Mouse (Mus musculus): ENCODE data around the gene Lhpp.

Gene Lhpp

DNA sequence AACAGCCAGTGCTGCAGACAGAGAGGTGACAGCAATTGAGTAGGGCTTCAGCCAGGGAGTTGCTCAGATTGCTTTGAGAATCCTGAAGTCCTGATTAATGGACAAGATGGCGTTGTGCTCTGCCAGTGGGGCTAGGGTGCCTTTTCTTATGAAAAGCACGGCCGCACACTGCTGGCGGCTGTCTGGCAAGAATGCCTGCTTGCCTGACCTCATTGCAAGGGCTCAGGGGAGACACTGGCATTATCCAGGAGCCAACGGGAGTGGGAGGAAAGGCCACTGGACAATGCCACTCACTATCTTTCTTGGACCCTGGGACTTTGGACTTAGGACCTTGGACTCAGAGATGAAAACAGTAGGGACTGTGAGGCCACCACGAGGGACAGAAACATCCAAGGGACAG is 123.1 kb downstream of the Lhpp start:
- in situ Hi-C loops (cut with MboI; ENCODE audit: low sequenced_read_pairs) = no loop called here

DNA sequence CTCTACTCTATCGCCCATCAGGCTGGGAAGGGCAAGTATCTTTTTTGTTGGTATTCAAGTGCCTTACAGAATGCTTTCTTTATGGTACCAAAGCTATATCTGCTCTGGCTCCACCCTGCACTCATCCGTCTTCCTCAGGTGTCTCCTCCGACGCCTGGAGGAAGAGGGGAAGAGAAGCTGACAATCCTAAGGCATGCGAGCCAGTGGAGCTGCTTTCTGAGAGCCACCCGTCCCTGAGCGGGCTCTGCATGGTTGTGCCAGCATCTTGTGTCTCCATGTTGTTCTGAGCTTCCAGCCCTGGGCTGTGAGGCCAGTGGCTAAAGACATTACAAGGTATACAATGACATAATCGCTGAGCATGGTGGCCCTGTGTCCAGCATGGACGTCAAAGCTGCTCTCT is 123.8 kb downstream of the Lhpp start:
- in situ Hi-C loops (cut with MboI; ENCODE audit: low sequenced_read_pairs) = no loop called here

DNA sequence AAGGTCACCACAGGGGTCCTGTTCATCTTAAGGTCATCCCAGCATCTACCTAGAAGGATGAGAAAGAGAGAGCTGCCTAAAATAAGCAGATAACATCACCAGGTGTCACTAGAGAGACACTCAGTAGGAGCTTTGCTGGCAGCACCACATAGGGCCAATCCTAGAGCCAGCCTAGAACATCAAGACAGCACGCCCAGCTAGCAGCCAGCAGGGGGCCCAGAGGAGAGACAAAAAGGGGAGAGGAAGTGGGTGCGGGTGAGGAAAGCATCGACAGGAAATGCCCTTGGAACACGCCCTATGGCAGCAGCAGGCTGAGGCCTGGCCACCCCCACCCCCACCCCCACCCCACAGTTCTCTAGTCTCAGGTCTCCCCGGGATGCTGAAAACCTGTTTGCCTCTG is 124.7 kb downstream of the Lhpp start:
- in situ Hi-C loops (cut with MboI; ENCODE audit: low sequenced_read_pairs) = no loop called here

DNA sequence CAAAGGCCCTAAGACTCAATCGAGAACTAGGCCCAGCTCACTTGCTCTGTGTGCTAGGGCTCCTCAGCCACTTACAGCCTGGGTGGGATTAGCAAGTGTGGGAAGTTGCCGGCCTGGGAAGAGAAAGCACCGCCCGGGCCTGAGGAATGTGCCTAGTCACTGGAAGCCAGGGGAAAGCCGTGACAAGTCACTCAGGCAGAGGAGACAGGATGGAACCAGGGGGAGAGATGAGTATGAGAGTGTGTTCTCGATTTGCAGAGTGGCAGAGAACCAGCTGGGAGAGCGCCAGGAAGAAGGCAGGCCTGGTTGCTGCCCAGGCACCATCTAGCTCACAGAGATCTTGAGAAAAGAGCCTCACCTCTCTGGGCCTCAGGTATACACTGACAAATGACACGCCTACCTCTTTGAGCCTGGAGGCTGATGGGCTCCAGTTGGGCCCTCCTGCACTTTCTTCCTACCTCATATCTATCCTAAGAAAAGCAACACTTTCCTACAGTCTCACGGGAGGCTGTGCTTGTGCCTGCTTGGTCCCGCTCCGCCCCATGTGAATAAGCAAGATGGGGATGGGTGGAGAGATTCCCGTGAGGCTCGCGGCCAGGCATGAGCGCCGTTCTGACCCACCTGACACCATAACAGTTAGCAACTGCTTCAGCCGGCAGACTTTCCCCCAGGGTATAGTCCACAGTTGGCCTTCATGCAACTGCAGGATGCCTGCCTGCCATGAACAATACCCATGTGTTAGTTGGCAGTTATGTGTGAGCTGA is 125.8 kb downstream of the Lhpp start:
- in situ Hi-C loops (cut with MboI; ENCODE audit: low sequenced_read_pairs) = no loop called here

DNA sequence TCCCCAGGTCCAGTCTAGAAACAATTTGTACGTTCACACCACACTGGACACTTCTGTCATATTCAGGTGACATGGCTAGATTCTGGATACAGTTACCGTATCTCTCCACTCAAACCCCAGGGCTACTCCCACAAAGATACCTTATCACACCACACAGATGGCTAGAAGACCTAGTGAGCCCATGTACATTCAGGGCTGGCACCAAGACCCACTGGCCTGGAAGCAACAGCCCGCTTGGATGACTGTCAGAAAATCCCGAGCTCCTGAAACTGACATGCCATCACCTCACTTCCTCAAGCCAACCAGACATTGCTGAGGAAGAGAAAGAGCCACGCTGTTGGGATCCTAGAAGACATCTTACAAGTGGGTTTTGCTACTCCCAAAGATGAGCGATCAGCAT is 128.4 kb downstream of the Lhpp start:
- in situ Hi-C loops (cut with MboI; ENCODE audit: low sequenced_read_pairs) = no loop called here

DNA sequence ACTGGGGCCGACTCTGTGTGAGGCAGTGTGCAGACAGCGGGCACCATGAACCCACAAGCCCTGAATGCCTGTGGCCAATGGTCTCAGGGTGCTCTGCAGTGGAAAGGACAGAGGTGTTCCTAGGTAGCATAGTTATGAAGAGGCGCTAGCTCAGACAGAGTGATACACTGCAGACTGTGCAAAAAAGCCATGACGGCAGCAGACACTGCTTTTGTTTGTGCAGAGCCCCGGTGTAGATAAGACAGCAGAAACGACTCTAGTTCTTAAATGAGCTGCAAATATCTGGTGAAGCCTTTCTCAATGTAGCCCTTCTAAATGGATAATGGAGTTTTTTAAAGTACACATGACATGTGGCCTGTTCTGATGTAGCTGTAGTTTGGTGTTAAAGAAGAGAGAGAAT is 129.4 kb downstream of the Lhpp start:
- in situ Hi-C loops (cut with MboI; ENCODE audit: low sequenced_read_pairs) = no loop called here

DNA sequence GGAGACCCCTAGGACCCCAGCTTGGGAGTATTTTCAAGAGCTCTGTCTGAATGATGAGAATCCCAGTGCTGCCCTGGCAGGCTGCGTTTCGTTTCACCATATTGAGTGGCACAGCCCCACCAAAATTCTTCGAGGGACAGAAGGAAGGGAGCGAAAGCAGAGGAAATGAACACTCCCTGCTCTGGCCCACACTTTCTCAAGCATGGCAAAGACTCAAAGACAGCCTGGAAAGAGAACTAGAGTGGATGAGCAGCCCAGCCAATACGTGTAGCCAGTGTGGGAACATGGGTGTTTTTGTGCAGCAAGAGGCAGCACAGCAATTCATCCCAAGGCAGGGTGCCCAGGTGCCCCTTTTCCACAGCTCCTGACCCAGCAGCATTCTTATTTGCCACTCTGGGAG is 132.5 kb downstream of the Lhpp start:
- in situ Hi-C loops (cut with MboI; ENCODE audit: low sequenced_read_pairs) = no loop called here

DNA sequence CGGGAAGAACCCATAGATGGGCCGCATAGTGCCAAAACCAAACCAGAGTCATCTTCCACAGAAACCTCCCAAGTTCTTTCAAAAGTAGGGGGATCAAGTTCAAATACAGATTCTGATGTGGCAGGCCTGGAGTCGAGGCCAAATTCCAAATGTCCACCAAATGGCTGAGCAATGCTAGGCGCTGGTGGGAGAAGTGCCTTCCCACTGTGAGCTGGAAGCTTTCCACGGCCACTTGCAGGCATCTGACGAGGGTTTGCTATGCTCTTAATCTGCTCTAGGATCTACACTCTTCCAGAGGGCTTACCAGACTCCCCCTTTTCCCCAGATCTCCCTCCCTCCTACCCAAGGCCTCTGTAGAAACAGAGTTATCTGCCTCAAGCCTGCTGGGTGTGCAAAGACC is 136.7 kb downstream of the Lhpp start:
- in situ Hi-C loops (cut with MboI; ENCODE audit: low sequenced_read_pairs) = no loop called here

DNA sequence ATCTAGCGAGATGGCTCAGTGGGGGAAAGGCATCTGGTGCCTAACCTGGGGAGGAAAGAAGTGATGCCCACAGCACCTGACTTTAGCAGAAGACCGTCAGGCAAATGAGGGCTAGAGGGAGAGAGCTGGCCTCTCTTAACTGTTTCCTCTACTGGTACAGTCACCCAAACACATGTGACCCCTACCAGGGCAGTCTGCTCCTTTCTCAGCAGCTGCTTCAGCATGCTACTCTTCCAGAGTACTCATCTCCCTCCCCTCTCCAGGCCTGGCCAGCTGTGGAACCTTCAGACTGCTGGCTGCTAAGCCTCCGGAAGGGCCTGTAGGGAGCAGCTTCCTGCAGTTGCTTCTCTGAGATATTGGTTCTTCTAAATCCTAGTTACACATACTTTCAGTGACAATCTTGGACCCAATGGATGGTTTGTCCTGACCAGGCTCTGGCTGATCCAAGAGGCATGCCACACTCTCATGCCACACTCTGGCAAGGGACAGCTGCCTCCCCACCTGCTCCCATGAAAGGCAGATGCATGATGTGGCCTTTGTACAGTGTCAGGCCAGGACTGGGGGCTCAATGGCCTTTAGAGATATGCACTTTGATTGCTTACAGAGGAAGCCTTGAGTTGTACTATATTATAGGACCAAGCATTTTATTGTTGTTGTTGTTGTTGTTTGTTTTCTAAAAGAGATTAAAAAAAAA is 137.8 kb downstream of the Lhpp start:
- in situ Hi-C loops (cut with MboI; ENCODE audit: low sequenced_read_pairs) = no loop called here

DNA sequence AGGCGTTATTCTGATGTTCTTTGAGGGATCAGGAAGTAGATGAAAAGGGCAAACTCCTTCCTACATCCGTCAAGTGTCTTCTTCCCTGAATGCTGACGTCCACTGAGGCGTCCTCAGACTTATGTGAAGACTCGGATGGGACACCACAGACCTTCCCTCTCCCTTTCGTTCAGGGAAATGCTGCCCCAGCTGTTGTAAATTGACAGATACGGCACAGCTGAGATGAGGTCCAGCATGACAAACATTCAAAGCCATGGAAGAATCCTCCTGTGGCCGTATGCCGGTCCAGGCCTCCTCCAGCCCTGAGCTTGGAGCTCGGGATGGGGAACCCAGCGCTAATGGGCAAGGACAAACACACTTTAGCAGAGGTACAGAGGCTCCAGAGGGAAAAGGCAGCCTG is 139.1 kb downstream of the Lhpp start:
- in situ Hi-C loops (cut with MboI; ENCODE audit: low sequenced_read_pairs) = no loop called here

DNA sequence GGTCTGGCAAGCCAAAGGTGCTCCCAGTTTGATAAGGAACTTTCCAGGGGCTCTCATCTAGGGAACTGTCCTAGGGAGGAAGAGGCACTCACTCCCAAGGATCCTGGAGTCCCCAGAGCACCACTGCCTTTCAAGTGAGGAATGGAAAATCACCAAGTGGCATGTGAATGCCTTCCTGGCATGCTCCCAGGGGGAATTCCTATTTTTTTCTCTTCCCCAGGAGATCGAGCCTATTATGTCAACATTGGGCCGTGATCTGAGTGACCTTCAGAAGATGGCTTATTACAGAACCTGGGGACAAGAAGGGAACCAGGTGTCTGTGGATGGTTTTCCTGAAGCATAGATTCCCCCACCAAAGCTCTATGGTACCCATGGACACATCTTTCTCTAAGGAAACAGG is 141.3 kb downstream of the Lhpp start:
- in situ Hi-C loops (cut with MboI; ENCODE audit: low sequenced_read_pairs) = no loop called here

DNA sequence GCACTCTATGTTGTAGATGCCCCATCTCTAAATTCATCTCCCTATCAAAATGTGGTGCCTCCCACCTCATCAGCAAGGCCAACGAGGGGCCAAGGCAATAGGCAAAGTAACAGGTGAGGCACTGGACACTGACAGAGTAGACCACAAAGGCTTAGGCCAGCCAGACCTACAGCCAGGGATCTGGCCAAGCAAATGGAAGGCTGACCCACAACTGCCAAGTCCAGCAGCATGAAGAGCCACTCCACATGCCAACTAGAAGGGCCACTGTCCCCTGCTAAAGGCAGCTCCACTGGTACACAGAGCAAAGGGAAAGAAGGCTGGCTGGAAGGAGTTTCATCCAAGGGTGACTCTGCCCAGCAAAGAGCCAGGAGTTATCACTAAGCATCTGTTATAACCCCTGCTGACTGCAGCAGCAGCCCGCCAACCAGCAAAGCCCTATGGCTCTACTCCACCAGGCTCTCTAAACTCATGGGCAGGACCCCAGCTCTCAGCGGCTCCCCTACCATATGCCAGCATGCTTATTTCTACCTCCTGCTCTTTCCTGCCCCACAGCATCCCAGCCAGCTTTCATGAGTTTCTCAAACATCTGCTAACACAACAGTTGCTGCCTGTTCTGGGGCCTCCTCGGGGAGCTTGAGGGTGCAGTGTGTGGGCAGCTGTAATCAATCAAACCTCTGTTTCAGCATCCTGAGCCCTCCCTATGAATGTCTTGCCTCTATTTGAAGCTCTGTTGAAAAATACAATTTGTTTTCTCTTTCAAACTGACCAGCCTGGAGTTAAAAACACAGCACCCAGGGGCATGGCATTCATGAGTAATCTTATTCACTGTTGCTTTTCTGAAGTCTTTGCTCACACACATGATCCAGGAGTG is 143.3 kb downstream of the Lhpp start:
- in situ Hi-C loops (cut with MboI; ENCODE audit: low sequenced_read_pairs) = no loop called here

DNA sequence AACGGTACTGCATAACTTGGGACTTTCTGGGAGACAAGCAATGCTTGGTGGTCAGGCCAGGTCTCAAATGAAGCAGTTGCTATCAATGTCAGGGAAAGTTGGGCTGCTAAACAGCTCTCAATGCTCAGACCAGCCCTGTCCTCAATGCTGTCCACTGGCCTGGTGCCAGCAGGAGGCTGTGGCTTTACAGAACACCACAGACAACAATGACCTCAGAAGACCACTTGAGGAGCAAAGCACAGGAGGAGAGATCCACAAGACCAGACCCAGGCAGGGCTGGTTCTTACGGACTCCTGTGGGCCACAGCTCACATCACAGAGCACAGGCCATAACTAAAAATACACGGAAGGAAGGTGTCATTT is 143.9 kb downstream of the Lhpp start:
- in situ Hi-C loops (cut with MboI; ENCODE audit: low sequenced_read_pairs) = no loop called here
